Mouse (Mus musculus) ES-Bruce4 (cell line): Measurements from ENCODE around the gene Thumpd3. TPM values are rescaled to one million over a fixed set of nuclear protein-coding genes. Genes with fewer than 3 reads are reported as not detected.
A peak's percentile ranks its signal among the peaks of the same experiment; 100 is the strongest.

Experiments
- H3K27ac ChIP-seq: 2 replicates; pipeline ENCODE4 v1.5.1; 2012; ENCODE audit warnings: low read length, inconsistent platforms; ENCODE audit not compliant: insufficient read depth
- H3K27me3 ChIP-seq: 2 replicates; pipeline ENCODE4 v1.6.1; 2012; ENCODE audit warnings: mild to moderate bottlenecking, low read length, inconsistent platforms; ENCODE audit not compliant: control insufficient read depth, poor library complexity, insufficient read depth, severe bottlenecking
- H3K36me3 ChIP-seq: 2 replicates; pipeline ENCODE4 v1.6.1; 2012; ENCODE audit warnings: inconsistent platforms, mild to moderate bottlenecking, low read length, moderate library complexity; ENCODE audit not compliant: control insufficient read depth, poor library complexity, insufficient read depth, severe bottlenecking
- H3K4me1 ChIP-seq: one replicate; pipeline ENCODE4 v1.8.1; 2011; ENCODE audit warnings: low read length; ENCODE audit not compliant: control insufficient read depth, insufficient read depth
- H3K4me3 ChIP-seq: 2 replicates; pipeline ENCODE4 v1.5.1; 2011; ENCODE audit warnings: low read depth, mild to moderate bottlenecking, low read length
- H3K9ac ChIP-seq: 2 replicates; pipeline ENCODE4 v1.6.1; 2012; ENCODE audit warnings: low read depth, mild to moderate bottlenecking, inconsistent platforms; ENCODE audit not compliant: poor library complexity, severe bottlenecking
- H3K9me3 ChIP-seq: replicated peaks from 2 replicates; pipeline ENCODE4 v1.6.1; 2012; ENCODE audit warnings: mild to moderate bottlenecking, low read length, inconsistent platforms; ENCODE audit not compliant: control insufficient read depth, poor library complexity, insufficient read depth, severe bottlenecking
- CTCF ChIP-seq: IDR thresholded peaks from one replicate; pipeline ENCODE4 v1.8.1; 2011; ENCODE audit warnings: low read depth, low read length
- EP300 ChIP-seq: IDR thresholded peaks from 2 replicates; pipeline ENCODE4 v1.6.1; 2011; ENCODE audit warnings: low read depth, low read length; ENCODE audit not compliant: insufficient read depth
- POLR2A ChIP-seq: IDR thresholded peaks from one replicate; pipeline ENCODE4 v1.8.1; 2011; ENCODE audit warnings: low read length; ENCODE audit not compliant: insufficient read depth
- polyA plus RNA-seq: library from polyadenylated mRNA; stranded (reverse); fragments of >200 nt; gene quantifications from 2 replicates; pipeline ENCODE4 v1.2.4, GENCODE M21; 2011; ENCODE audit warnings: low read depth; ENCODE audit not compliant: missing spikeins, insufficient read depth, insufficient read length

Thumpd3 gene
- polyA plus RNA-seq, 1 experiment = 77.5 TPM

GRCm38 (mm10) chr6:113032121-113032520, 13.9 kb upstream of the Thumpd3 start:
- TF ChIP-seq POLR2A (no peak), CTCF (peak; percentile 54)
- H3K4me1 ChIP-seq = no peaks in the 10 kb centered on the region
- no peak overlapping the region for H3K27ac ChIP-seq
- H3K36me3 ChIP-seq = no peaks in the 10 kb centered on the region
- no peak overlapping the region for H3K9ac ChIP-seq
- no peak overlapping the region for H3K4me3 ChIP-seq
- H3K27me3 ChIP-seq = no peaks in the 10 kb centered on the region
- H3K9me3 ChIP-seq = no peaks in the 10 kb centered on the region

- H3K27me3 ChIP-seq = no peaks in the 10 kb centered on the region
- no peak overlapping the region for H3K9ac ChIP-seq
- TF ChIP-seq EP300 (no peak), CTCF (no peak), POLR2A (no peak)
- no peaks in the 10 kb centered on the region for H3K9me3 ChIP-seq
- no peak overlapping the region for H3K27ac ChIP-seq
- no peaks in the 10 kb centered on the region for H3K4me1 ChIP-seq
- no peak overlapping the region for H3K4me3 ChIP-seq
- H3K36me3 ChIP-seq = no peaks in the 10 kb centered on the region
These were observed 12.8 kb upstream of the Thumpd3 start for GRCm38 (mm10) chr6:113033185-113033584.

GRCm38 (mm10) chr6:113034466-113034865, 11.6 kb upstream of the Thumpd3 start:
- Histone ChIP-seq H3K4me1 (no peaks in the 10 kb centered on the region), H3K27me3 (no peaks in the 10 kb centered on the region), H3K9ac (no peak overlapping the region), H3K27ac (no peak overlapping the region), H3K9me3 (no peaks in the 10 kb centered on the region), H3K4me3 (no peak overlapping the region), H3K36me3 (no peaks in the 10 kb centered on the region)
- no peak for TF ChIP-seq EP300
- TF ChIP-seq CTCF = no peak
- no peak for TF ChIP-seq POLR2A

- no peaks in the 10 kb centered on the region for H3K36me3 ChIP-seq
- no peak overlapping the region for H3K4me3 ChIP-seq
- H3K27ac ChIP-seq = no peak overlapping the region
- TF ChIP-seq EP300 = no peak
- no peak for TF ChIP-seq POLR2A
- TF ChIP-seq CTCF = peak; percentile 46
- H3K27me3 ChIP-seq = no peaks in the 10 kb centered on the region
- no peak overlapping the region for H3K9ac ChIP-seq
- no peaks in the 10 kb centered on the region for H3K4me1 ChIP-seq
- H3K9me3 ChIP-seq = no peaks in the 10 kb centered on the region
These were observed 9.4 kb upstream of the Thumpd3 start for GRCm38 (mm10) chr6:113036463-113037175.

GRCm38 (mm10) chr6:113037946-113038734, 7.9 kb upstream of the Thumpd3 start:
- Histone ChIP-seq H3K4me1 (no peaks in the 10 kb centered on the region), H3K9ac (peak overlapping the region; percentile 13; the same call in 1 of the 2 replicates), H3K27ac (peak overlapping the region; percentile 81), H3K4me3 (no peak overlapping the region), H3K36me3 (no peaks in the 10 kb centered on the region), H3K27me3 (no peaks in the 10 kb centered on the region), H3K9me3 (no peaks in the 10 kb centered on the region)
- no peak for TF ChIP-seq EP300
- TF ChIP-seq CTCF = peak; percentile 77
- TF ChIP-seq POLR2A = no peak

GRCm38 (mm10) chr6:113038735-113039058, 7.3 kb upstream of the Thumpd3 start:
- Histone ChIP-seq H3K9ac (no peak overlapping the region), H3K4me3 (no peak overlapping the region), H3K9me3 (no peaks in the 10 kb centered on the region), H3K27ac (peak overlapping the region; percentile 81), H3K4me1 (no peaks in the 10 kb centered on the region), H3K36me3 (no peaks in the 10 kb centered on the region), H3K27me3 (no peaks in the 10 kb centered on the region)
- TF ChIP-seq EP300 (peak; percentile 94), POLR2A (no peak)
